Mouse (Mus musculus) liver, postnatal 0 days (tissue): Measurements from ENCODE around the gene Slc34a3.

ENCODE experiments used
- CTCF ChIP-seq: sonication (generic); IDR thresholded peaks from 2 replicates; pipeline ENCODE4 v1.5.1; 2016; ENCODE audit warnings: antibody characterized with exemption, low read depth
- EP300 ChIP-seq: IDR thresholded peaks from 2 replicates; pipeline ENCODE4 v1.6.1; 2016; ENCODE audit warnings: antibody characterized with exemption, low read depth, mild to moderate bottlenecking

DNA sequence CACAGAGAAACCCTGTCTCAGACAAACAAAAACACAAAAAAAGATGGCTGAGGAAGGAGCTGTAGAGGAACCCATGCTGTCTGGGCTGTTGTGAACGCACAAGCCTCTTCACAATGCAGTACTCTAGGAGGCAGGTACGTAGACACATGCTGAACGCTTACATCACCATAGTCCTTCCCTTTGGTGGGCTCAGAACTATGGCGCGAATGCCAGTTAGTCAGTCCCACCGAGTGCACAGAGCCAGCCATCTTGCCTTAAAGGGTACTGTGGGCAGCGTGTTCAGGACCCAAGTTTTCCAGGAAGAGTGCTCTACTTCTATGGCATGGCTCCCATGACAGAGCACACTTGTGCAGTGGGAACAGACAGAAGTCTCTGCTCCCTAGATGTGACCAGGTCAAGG, 49.7 kb downstream of the Slc34a3 start:
- no peak for TF ChIP-seq CTCF
- no peak for TF ChIP-seq EP300
